Mouse (Mus musculus): ENCODE measurements around the gene Cpxm1. TPM values are rescaled to one million over a fixed set of nuclear protein-coding genes. Genes with fewer than 3 reads are reported as not detected.

Gene Cpxm1
- polyA plus RNA-seq, 1 experiment, result not detected

DNA sequence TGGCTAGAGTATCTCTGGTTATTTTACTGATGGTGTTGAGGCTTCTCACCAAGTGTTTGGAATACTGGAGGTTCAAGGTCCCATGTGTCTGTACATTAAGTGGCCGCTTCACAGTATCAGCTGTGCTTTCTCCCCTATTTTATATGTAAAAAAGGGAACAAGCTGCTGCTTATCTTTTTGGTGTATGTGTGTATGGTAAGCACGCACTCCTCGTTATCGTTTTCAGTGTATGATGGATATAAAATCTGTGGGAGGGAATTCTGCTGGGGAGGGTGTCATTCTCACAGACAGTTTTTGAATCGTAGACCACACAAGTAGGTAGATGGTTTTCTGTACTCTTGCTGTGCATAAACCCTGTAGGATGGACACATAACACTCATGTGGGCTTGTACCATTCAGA is 39.8 kb downstream of the Cpxm1 start:
- no peak overlapping the region for H3K4me3 ChIP-seq (ENCODE audit: insufficient read depth, low read depth, low read length)
- no peak overlapping the region for H3K27ac ChIP-seq (ENCODE audit: insufficient read depth, low read depth, low read length)
- 94% methylated on average over 5 of the region's 5 CpGs for WGBS
- TF ChIP-seq CTCF (IDR thresholded peaks at IDR 0.05; ENCODE audit: insufficient read depth, low read depth, low read length) (no peak), POLR2A (IDR thresholded peaks at IDR 0.05; ENCODE audit: insufficient read depth, low read depth, low read length) (no peak)
- no peaks in the 10 kb centered on the region for H3K4me1 ChIP-seq (ENCODE audit: control insufficient read depth, insufficient read depth, low read length)

DNA sequence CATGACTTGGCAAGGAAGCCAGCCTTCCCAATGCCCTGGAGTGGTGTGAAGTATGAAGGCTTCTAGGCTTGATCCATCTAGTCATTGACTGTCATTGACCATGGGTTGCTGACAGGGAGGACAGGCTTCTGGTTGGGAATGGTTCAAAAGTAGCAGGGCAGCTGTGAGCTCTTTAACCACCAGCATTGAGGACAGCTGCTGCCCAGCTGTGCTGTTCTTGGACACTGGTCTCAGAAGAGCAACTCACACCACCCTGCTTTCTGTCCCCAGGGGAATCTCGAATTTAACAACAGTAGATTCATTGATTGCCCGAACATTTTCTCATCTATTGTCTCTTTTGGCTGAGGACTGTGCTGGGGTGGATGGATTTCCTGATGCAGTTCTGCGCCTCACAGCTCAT is 43.5 kb downstream of the Cpxm1 start:
- no peak for TF ChIP-seq CTCF (IDR thresholded peaks at IDR 0.05; ENCODE audit: insufficient read depth, low read depth, low read length)
- no peak for TF ChIP-seq POLR2A (IDR thresholded peaks at IDR 0.05; ENCODE audit: insufficient read depth, low read depth, low read length)
- no peak overlapping the region for H3K4me3 ChIP-seq (ENCODE audit: insufficient read depth, low read depth, low read length)
- no peak overlapping the region for H3K27ac ChIP-seq (ENCODE audit: insufficient read depth, low read depth, low read length)
- H3K4me1 ChIP-seq (ENCODE audit: control insufficient read depth, insufficient read depth, low read length), result no peaks in the 10 kb centered on the region
- WGBS, result 60% methylated on average over 3 of the region's 3 CpGs

DNA sequence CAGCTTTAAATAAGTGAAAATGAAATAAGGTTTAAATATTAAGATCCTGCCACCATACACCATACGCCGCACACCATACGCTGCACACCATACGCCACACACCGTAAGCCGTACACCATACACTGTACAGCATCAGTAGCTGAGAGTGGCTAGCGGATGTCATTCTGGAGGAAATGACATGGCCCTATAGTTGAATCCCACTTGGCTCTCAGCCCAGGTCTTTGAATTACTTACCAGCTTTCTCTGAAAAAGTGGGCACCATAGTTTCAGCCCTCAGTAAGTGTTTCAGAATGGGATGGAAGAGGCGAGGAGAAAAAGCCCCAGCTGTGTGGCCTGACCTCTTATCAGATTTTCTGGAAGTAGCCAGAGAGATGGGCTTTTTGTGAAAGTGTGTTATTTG is 44.0 kb downstream of the Cpxm1 start:
- H3K27ac ChIP-seq (ENCODE audit: insufficient read depth, low read depth, low read length), result no peak overlapping the region
- TF ChIP-seq CTCF (IDR thresholded peaks at IDR 0.05; ENCODE audit: insufficient read depth, low read depth, low read length) (no peak), POLR2A (IDR thresholded peaks at IDR 0.05; ENCODE audit: insufficient read depth, low read depth, low read length) (no peak)
- H3K4me3 ChIP-seq (ENCODE audit: insufficient read depth, low read depth, low read length), result no peak overlapping the region
- H3K4me1 ChIP-seq (ENCODE audit: control insufficient read depth, insufficient read depth, low read length), result no peaks in the 10 kb centered on the region
- WGBS, result 90% methylated on average over 8 of the region's 8 CpGs

DNA sequence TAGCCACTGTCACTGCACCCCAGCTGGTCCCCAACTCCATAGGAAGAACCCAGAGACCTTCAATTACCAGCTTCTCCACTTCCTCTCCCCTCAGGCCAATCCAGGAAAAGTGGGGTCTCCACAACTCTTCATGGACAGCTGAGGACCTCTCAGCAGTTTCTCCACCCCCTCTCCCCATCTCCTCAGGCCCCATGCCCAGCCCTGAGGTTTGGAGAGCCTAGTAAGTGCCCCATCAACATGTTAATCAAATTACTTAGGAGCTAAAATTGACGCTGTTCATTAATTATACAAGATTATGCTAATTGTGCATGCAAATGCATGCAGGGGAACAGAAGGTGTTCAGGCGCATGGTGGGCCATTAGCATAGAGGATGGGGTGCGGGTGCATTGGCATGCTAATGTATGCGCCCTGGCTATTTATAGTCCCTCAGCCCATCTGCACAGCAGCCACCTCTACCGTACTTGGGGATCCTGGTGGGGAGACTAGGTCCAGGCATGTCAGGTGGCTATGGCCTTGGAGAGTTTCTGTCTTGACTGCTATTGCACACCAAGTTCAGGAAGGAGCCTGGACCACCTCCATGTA is 45.5 kb downstream of the Cpxm1 start:
- 37% methylated on average over 5 of the region's 5 CpGs for WGBS
- no peak overlapping the region for H3K4me3 ChIP-seq (ENCODE audit: insufficient read depth, low read depth, low read length)
- H3K4me1 ChIP-seq (ENCODE audit: control insufficient read depth, insufficient read depth, low read length), result no peaks in the 10 kb centered on the region
- no peak overlapping the region for H3K27ac ChIP-seq (ENCODE audit: insufficient read depth, low read depth, low read length)
- TF ChIP-seq CTCF (IDR thresholded peaks at IDR 0.05; ENCODE audit: insufficient read depth, low read depth, low read length) (no peak), POLR2A (IDR thresholded peaks at IDR 0.05; ENCODE audit: insufficient read depth, low read depth, low read length) (no peak)

DNA sequence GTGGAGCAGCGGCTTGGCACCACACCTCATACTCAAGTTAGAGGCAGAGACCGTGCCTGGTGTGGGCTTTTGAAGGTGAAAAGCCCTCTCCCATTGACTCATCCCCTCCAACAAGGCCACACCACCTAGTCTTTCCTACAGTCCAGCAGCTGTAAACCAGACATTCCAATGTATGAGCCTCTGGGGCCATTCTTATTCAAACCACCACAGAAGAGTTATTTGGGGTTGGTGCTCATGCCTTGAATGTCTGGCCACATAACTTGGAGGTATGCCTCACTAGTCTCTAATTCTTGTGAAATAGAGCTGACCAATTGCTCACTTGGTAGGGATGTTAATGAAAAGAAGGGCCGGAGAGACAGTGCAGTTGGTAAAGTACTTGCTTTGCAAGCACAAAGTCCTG is 47.0 kb downstream of the Cpxm1 start:
- peaks cover 2% of the 10 kb centered on the region for H3K4me1 ChIP-seq (ENCODE audit: control insufficient read depth, insufficient read depth, low read length)
- TF ChIP-seq POLR2A (IDR thresholded peaks at IDR 0.05; ENCODE audit: insufficient read depth, low read depth, low read length), result no peak
- no peak for TF ChIP-seq CTCF (IDR thresholded peaks at IDR 0.05; ENCODE audit: insufficient read depth, low read depth, low read length)
- H3K4me3 ChIP-seq (ENCODE audit: insufficient read depth, low read depth, low read length), result no peak overlapping the region
- no peak overlapping the region for H3K27ac ChIP-seq (ENCODE audit: insufficient read depth, low read depth, low read length)
- 83% methylated on average over 3 of the region's 3 CpGs for WGBS

DNA sequence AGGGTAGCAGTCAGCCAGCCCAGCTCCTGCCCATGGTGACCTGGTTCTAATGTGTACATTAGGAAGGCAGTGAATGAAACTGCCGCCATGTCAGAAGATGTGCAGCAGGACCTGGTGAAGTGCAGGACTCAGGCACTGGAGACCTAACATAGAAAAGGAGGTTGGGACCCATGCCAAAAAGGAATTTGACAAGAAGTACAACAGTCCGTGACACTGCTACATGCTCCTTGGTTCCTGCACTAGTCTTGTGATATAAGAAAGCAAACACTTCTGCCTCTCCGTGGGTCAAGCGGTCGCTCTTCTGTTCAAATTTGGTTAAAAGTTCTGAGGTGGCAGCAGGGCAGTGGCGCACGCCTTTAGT is 56.2 kb downstream of the Cpxm1 start:
- no peak overlapping the region for H3K27ac ChIP-seq (ENCODE audit: insufficient read depth, low read depth, low read length)
- H3K4me3 ChIP-seq (ENCODE audit: insufficient read depth, low read depth, low read length), result no peak overlapping the region
- H3K4me1 ChIP-seq (ENCODE audit: control insufficient read depth, insufficient read depth, low read length), result peaks cover 4% of the 10 kb centered on the region
- 92% methylated on average over 7 of the region's 7 CpGs for WGBS
- no peak for TF ChIP-seq CTCF (IDR thresholded peaks at IDR 0.05; ENCODE audit: insufficient read depth, low read depth, low read length)
- TF ChIP-seq POLR2A (IDR thresholded peaks at IDR 0.05; ENCODE audit: insufficient read depth, low read depth, low read length), result no peak

Other genes starting within 250 kb of the Cpxm1 start
- not detected in 2 replicates for gene Snrpb, start 218.2 kb downstream of the Cpxm1 start, polyA plus RNA-seq (2012; ENCODE audit: insufficient read depth, insufficient read length, low replicate concordance, missing spikeins)
- gene Tmc2, start 202.4 kb downstream of the Cpxm1 start, polyA plus RNA-seq (2012; ENCODE audit: insufficient read depth, insufficient read length, low replicate concordance, missing spikeins), result not detected in 2 replicates
- 362 TPM in 1 of 2 replicates, not detected in the other for gene Nop56, start 123.1 kb downstream of the Cpxm1 start, polyA plus RNA-seq (2012; ENCODE audit: insufficient read depth, insufficient read length, low replicate concordance, missing spikeins)
- 496 TPM in 1 of 2 replicates, not detected in the other for gene Idh3b, start 113.0 kb downstream of the Cpxm1 start, polyA plus RNA-seq (2012; ENCODE audit: insufficient read depth, insufficient read length, low replicate concordance, missing spikeins)
- not detected in 2 replicates for gene Ebf4, start 102.4 kb downstream of the Cpxm1 start, polyA plus RNA-seq (2012; ENCODE audit: insufficient read depth, insufficient read length, low replicate concordance, missing spikeins)
- gene Gm28372, start 7.7 kb upstream of the Cpxm1 start, polyA plus RNA-seq (2012; ENCODE audit: insufficient read depth, insufficient read length, low replicate concordance, missing spikeins), result not detected in 2 replicates
- not detected in 2 replicates for gene 1700020A23Rik, start 7.7 kb upstream of the Cpxm1 start, polyA plus RNA-seq (2012; ENCODE audit: insufficient read depth, insufficient read length, low replicate concordance, missing spikeins)
- not detected in 2 replicates for gene Tmem239, start 8.9 kb upstream of the Cpxm1 start, polyA plus RNA-seq (2012; ENCODE audit: insufficient read depth, insufficient read length, low replicate concordance, missing spikeins)
- not detected in 2 replicates for gene Vps16, start 26.8 kb upstream of the Cpxm1 start, polyA plus RNA-seq (2012; ENCODE audit: insufficient read depth, insufficient read length, low replicate concordance, missing spikeins)
- gene Pced1a, start 27.1 kb upstream of the Cpxm1 start, polyA plus RNA-seq (2012; ENCODE audit: insufficient read depth, insufficient read length, low replicate concordance, missing spikeins), result not detected in 2 replicates
- not detected in 2 replicates for gene Ptpra, start 52.7 kb upstream of the Cpxm1 start, polyA plus RNA-seq (2012; ENCODE audit: insufficient read depth, insufficient read length, low replicate concordance, missing spikeins)
- gene Mrps26, start 166.2 kb upstream of the Cpxm1 start, polyA plus RNA-seq (2012; ENCODE audit: insufficient read depth, insufficient read length, low replicate concordance, missing spikeins), result 295 TPM in 1 of 2 replicates, not detected in the other
- not detected in 2 replicates for gene Oxt, start 178.6 kb upstream of the Cpxm1 start, polyA plus RNA-seq (2012; ENCODE audit: insufficient read depth, insufficient read length, low replicate concordance, missing spikeins)
- gene Avp, start 185.0 kb upstream of the Cpxm1 start, polyA plus RNA-seq (2012; ENCODE audit: insufficient read depth, insufficient read length, low replicate concordance, missing spikeins), result not detected in 2 replicates
- not detected in 2 replicates for gene Fastkd5, start 232.5 kb upstream of the Cpxm1 start, polyA plus RNA-seq (2012; ENCODE audit: insufficient read depth, insufficient read length, low replicate concordance, missing spikeins)
- gene Ubox5, start 232.5 kb upstream of the Cpxm1 start, polyA plus RNA-seq (2012; ENCODE audit: insufficient read depth, insufficient read length, low replicate concordance, missing spikeins), result not detected in 2 replicates
- gene Lzts3, start 245.2 kb upstream of the Cpxm1 start, polyA plus RNA-seq (2012; ENCODE audit: insufficient read depth, insufficient read length, low replicate concordance, missing spikeins), result not detected in 2 replicates

Data from olfactory bulb, adult 2 months (tissue).